Mouse (Mus musculus) thymus, adult 2 months (tissue): ENCODE data around the gene Prdx5.

Experiments
- CTCF ChIP-seq: fragments of 200-500 bp; IDR thresholded peaks from 2 replicates; pipeline ENCODE4 v1.5.1; 2012; ENCODE audit warnings: mild to moderate bottlenecking, control low read depth, low read length, moderate library complexity, borderline replicate concordance; ENCODE audit not compliant: control insufficient read depth, poor library complexity, insufficient read depth; ENCODE audit errors: extremely low read depth
- POLR2A ChIP-seq: fragments of 200-500 bp; IDR thresholded peaks from 2 replicates; pipeline ENCODE4 v1.6.1; 2012; ENCODE audit warnings: mild to moderate bottlenecking, low read length, control low read depth, moderate library complexity; ENCODE audit not compliant: control insufficient read depth, poor library complexity, insufficient read depth; ENCODE audit errors: extremely low read depth

DNA sequence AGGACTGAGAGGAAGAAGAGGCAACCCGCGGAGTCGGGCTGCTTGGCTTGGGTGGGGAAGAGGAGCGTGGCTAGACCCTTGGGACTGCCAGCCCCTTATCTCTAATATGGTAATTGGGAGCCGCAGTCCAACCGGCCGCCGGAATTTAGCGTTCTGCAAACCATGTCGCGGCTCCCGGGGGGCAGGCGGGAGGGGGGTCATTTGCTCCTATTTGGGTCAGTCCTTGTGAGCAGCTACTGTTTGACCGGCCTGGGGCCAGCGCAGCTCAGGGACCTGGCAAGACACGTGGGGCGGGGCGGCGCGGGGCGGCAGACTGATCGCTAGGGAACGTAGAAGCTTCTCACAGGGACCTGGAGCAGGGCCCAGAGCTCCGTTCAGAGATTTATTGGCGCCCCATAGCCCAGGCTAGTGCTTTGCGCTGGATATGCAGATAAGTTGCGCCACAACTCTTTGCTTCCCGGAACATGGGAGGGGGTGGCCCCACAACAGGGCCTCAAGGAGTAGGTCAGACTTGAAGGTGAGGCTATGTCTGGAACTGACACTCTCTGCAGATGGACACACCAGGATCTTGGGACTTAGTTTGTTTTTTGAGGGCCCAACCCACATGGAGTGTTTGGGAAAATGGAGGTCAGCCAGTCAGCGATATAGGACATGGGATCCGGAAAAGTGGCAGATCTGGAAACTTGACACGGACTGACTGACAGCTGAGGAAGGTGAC, 42.2 kb upstream of the Prdx5 start:
- TF ChIP-seq POLR2A (no peak), CTCF (no peak)
